Mouse (Mus musculus) neural tube, embryonic 14.5 days (tissue): ENCODE measurements around the gene Eepd1. TPM values are rescaled to one million over a fixed set of nuclear protein-coding genes. Genes with fewer than 3 reads are reported as not detected.

Experiments
- ATAC-seq: fragments of 200-750 bp; cut with Nextera tagmentation; 2 replicates; pipeline ENCODE4 v1.8.0; 2017; ENCODE audit warnings: low read depth, mild to moderate bottlenecking, moderate TSS enrichment, moderate library complexity
- H3K27ac ChIP-seq: fragments of 300-500 bp; sonication (generic); 2 replicates; pipeline ENCODE4 v1.5.1; 2014; ENCODE audit warnings: low read depth, mild to moderate bottlenecking, control low read depth, low read length, moderate library complexity, mixed read lengths
- H3K27me3 ChIP-seq: fragments of 300-500 bp; sonication (generic); 2 replicates; pipeline ENCODE4 v1.6.1; 2014; ENCODE audit warnings: low read length; ENCODE audit not compliant: control insufficient read depth, insufficient read depth
- H3K36me3 ChIP-seq: fragments of 300-500 bp; sonication (generic); 2 replicates; pipeline ENCODE4 v1.6.1; 2014; ENCODE audit warnings: low read length, mixed read lengths; ENCODE audit not compliant: control insufficient read depth, insufficient read depth
- H3K4me1 ChIP-seq: fragments of 300-500 bp; sonication (generic); 2 replicates; pipeline ENCODE4 v1.6.1; 2014; ENCODE audit warnings: low read length; ENCODE audit not compliant: control insufficient read depth, insufficient read depth
- H3K4me2 ChIP-seq: fragments of 300-500 bp; sonication (generic); 2 replicates; pipeline ENCODE4 v1.6.1; 2014; ENCODE audit warnings: mild to moderate bottlenecking, low read depth, low read length, control low read depth
- H3K4me3 ChIP-seq: fragments of 300-500 bp; sonication (generic); 2 replicates; pipeline ENCODE4 v1.5.1; 2014; ENCODE audit warnings: low read depth, low read length, control low read depth, mixed read lengths
- H3K9ac ChIP-seq: fragments of 300-500 bp; sonication (generic); replicated peaks from 2 replicates; pipeline ENCODE4 v1.6.1; 2014; ENCODE audit warnings: low read depth, mild to moderate bottlenecking, control low read depth, low read length, mixed read lengths
- H3K9me3 ChIP-seq: fragments of 300-500 bp; sonication (generic); 2 replicates; pipeline ENCODE4 v1.6.1; 2016; ENCODE audit warnings: low read length; ENCODE audit not compliant: control insufficient read depth
- WGBS: fragments of 180-500 bp; shearing (Covaris S2); extraction: QIAGEN DNeasy Blood & Tissue Kit; methylation state at CpG from one replicate; pipeline ENCODE4 v1.1.7; 2014; 5-methylcytosine and 5-hydroxymethylcytosine counted together
- polyA plus RNA-seq: library from polyadenylated mRNA; unstranded; fragments of >200 nt; fragmentation: Nextera tagmentation; extraction: Ambion mirVana; gene quantifications from 2 replicates; pipeline ENCODE4 v1.2.1, GENCODE M21; 2014

Eepd1 gene
- polyA plus RNA-seq, 1 experiment from 2014 or later, result 11.0 TPM

- Histone ChIP-seq H3K27me3 (no peaks in the 10 kb centered on the region), H3K4me1 (no peaks in the 10 kb centered on the region), H3K9me3 (no peaks in the 10 kb centered on the region), H3K27ac (no peak overlapping the region), H3K9ac (no peak overlapping the region), H3K36me3 (no peaks in the 10 kb centered on the region), H3K4me2 (no peak overlapping the region), H3K4me3 (no peak overlapping the region)
- ATAC-seq, result peak; percentile 17; the same call in 1 of the 2 replicates
- 47% methylated on average over 4 of the region's 4 CpGs for WGBS
These were observed 36.6 kb downstream of the Eepd1 start for GRCm38 (mm10) chr9:25517982-25518381.

DNA sequence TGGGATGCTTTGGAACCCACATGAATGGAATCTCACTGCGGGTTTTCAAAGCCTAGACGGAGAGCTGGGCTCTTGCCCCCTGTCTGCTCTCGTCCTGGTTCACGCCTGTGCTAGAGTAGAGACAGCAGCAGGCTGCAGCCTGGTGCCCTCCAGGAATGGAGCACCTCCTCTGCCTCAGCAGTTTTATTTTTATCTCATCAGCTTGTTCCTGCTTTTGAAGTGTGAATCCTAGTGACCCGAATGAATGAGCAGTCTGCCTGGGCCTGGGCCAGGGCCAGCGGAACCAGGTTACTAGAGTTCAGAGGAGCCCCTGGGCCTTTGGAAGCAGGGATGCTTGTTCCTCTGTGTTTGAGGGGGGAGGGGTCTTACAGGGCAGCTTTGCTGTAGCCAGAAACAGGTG, 37.8 kb downstream of the Eepd1 start:
- Histone ChIP-seq H3K27me3 (no peaks in the 10 kb centered on the region), H3K4me3 (no peak overlapping the region), H3K4me2 (no peak overlapping the region), H3K9ac (no peak overlapping the region), H3K9me3 (no peaks in the 10 kb centered on the region), H3K36me3 (no peaks in the 10 kb centered on the region), H3K4me1 (no peaks in the 10 kb centered on the region), H3K27ac (no peak overlapping the region)
- ATAC-seq, result no peak
- 64% methylated on average over 6 of the region's 6 CpGs for WGBS

DNA sequence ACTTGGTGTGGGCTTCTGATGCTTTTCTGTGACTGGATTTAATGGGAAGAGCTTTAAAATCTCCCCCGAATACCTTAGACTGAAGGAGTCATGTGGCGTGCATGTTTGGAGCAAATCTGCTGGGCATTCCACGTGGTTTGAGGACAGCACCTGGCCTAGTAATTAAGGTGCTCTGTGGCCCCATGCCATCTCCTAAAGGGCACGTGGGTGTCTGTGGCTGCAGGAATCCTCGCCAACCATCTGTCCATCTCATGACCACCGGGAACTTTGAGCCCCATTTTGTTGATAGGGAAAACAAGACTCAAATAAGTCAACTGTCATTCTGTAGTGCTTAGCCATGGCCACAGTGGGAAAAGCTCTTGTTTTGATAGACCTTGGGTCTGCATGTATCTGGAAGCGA, 39.5 kb downstream of the Eepd1 start:
- Histone ChIP-seq H3K27me3 (no peaks in the 10 kb centered on the region), H3K36me3 (no peaks in the 10 kb centered on the region), H3K27ac (no peak overlapping the region), H3K9me3 (no peaks in the 10 kb centered on the region), H3K4me1 (no peaks in the 10 kb centered on the region), H3K4me3 (no peak overlapping the region), H3K4me2 (no peak overlapping the region), H3K9ac (no peak overlapping the region)
- no peak for ATAC-seq
- WGBS, result 90% methylated on average over 7 of the region's 7 CpGs

DNA sequence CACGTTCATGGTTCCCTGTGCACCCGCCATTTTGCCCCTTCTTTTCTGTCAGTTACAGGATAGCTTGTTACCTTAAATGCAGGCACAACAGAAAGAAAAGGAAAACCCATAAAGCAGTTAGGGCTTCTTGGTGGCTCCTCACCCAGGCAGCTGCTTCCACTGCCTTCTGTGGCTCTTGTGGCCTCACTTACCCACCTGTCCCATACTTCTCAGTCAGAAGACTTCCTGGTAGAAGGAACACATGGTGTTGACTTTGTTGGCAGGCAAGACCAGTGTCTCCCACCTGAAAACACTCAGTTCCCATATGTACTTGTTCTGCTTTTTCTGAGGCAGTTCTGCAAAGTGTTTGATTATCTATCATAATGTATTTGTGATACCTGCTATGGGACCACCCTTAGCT, 40.5 kb downstream of the Eepd1 start:
- Histone ChIP-seq H3K4me2 (no peak overlapping the region), H3K9me3 (no peaks in the 10 kb centered on the region), H3K36me3 (no peaks in the 10 kb centered on the region), H3K27ac (no peak overlapping the region), H3K27me3 (no peaks in the 10 kb centered on the region), H3K4me1 (no peaks in the 10 kb centered on the region), H3K9ac (no peak overlapping the region), H3K4me3 (no peak overlapping the region)
- no peak for ATAC-seq
- WGBS, result 100% methylated on average over 2 of the region's 2 CpGs

GRCm38 (mm10) chr9:25526516-25526915, 45.2 kb downstream of the Eepd1 start:
- no peaks in the 10 kb centered on the region for H3K36me3 ChIP-seq
- no peak for ATAC-seq
- H3K9me3 ChIP-seq, result no peaks in the 10 kb centered on the region
- H3K4me3 ChIP-seq, result no peak overlapping the region
- H3K27me3 ChIP-seq, result no peaks in the 10 kb centered on the region
- H3K4me1 ChIP-seq, result no peaks in the 10 kb centered on the region
- H3K4me2 ChIP-seq, result no peak overlapping the region
- H3K9ac ChIP-seq, result no peak overlapping the region
- no peak overlapping the region for H3K27ac ChIP-seq
- WGBS, result 58% methylated on average over 1 of the region's 1 CpGs

GRCm38 (mm10) chr9:25526927-25527337, 45.6 kb downstream of the Eepd1 start:
- Histone ChIP-seq H3K36me3 (no peaks in the 10 kb centered on the region), H3K27me3 (no peaks in the 10 kb centered on the region), H3K4me2 (no peak overlapping the region), H3K4me3 (no peak overlapping the region), H3K9ac (no peak overlapping the region), H3K4me1 (no peaks in the 10 kb centered on the region), H3K9me3 (no peaks in the 10 kb centered on the region), H3K27ac (no peak overlapping the region)
- ATAC-seq, result no peak

DNA sequence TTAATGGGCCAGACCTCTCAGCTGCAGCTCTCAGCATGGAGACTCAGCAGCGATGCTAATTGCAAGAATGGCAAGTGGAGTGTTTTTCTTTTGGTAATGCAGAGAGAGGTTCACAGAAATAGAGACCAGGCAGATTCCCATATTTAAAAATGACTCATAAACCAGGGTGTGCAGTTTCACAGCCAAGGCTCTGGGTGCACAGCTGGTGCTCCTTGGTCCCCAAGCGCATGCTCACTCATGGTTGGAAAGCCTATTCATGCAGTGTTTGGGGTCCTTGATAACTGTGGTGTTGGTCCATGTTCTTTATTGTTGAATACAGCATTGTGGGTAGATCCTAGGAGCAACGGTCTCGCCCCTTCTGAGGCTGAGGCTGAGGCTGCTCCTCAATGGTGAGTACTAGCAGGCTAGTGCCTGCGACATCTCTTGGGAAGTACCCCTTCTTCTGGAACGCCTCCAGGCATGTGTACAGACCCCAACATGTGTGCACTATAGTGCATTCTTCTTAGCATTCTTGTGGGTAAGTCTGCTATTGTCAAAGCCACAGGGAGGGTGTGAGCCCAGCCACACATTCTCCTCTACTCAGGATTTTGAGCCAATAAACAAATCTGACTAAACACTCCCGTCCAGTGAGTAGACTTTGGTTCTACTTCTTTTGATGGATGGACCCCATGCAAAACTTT, 46.2 kb downstream of the Eepd1 start:
- no peak overlapping the region for H3K4me3 ChIP-seq
- no peak overlapping the region for H3K27ac ChIP-seq
- no peaks in the 10 kb centered on the region for H3K4me1 ChIP-seq
- H3K36me3 ChIP-seq, result no peaks in the 10 kb centered on the region
- no peaks in the 10 kb centered on the region for H3K27me3 ChIP-seq
- ATAC-seq, result no peak
- no peak overlapping the region for H3K9ac ChIP-seq
- H3K9me3 ChIP-seq, result no peaks in the 10 kb centered on the region
- WGBS, result 71% methylated on average over 7 of the region's 7 CpGs
- no peak overlapping the region for H3K4me2 ChIP-seq

DNA sequence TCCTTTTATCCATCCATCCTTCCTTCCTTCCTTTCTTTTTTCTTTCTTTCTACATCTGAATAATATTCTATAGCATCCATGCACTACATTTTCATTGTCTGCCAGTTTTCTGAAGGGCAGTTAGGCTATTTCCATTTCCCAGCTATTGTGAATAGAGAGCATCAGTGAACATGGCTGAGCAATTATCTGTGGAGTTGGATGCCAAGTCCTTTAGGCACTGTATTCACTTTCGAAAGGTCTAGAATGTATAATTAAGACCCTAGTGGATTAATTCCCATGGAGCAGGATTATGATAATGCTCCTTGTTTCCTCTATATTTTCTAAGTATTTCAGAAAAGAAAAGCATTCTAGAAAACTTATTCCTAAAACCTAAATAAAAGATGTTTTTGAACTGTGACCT, 50.3 kb downstream of the Eepd1 start:
- H3K4me1 ChIP-seq, result no peaks in the 10 kb centered on the region
- H3K9ac ChIP-seq, result no peak overlapping the region
- no peak overlapping the region for H3K27ac ChIP-seq
- no peak for ATAC-seq
- H3K4me2 ChIP-seq, result no peak overlapping the region
- WGBS, result 85% methylated on average over 1 of the region's 1 CpGs
- H3K4me3 ChIP-seq, result no peak overlapping the region
- no peaks in the 10 kb centered on the region for H3K36me3 ChIP-seq
- H3K9me3 ChIP-seq, result no peaks in the 10 kb centered on the region
- no peaks in the 10 kb centered on the region for H3K27me3 ChIP-seq

DNA sequence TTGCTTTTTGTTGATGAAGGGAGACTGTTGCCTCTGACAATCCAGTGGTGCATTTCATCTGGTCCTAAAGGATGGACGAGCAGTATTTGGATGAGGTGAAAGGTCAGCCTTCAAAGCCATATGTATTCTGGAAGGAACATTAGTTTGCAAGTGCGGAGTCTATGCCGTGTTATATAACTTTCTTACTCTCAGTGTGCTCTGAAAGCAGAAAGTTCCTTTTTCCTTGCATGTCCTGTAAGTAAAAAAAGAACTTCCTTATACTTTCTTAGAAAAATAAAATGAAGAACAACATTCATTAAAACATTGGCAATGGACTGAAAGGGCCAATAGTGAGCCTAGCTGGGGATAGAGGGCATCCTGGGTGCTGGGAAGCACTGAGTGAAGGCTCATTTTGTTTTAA, 50.8 kb downstream of the Eepd1 start:
- H3K9me3 ChIP-seq, result no peaks in the 10 kb centered on the region
- H3K4me1 ChIP-seq, result no peaks in the 10 kb centered on the region
- H3K36me3 ChIP-seq, result no peaks in the 10 kb centered on the region
- H3K27me3 ChIP-seq, result no peaks in the 10 kb centered on the region
- 70% methylated on average over 3 of the region's 3 CpGs for WGBS
- H3K4me2 ChIP-seq, result no peak overlapping the region
- H3K27ac ChIP-seq, result no peak overlapping the region
- ATAC-seq, result no peak
- no peak overlapping the region for H3K4me3 ChIP-seq
- no peak overlapping the region for H3K9ac ChIP-seq
